Mouse (Mus musculus) embryonic facial prominence, embryonic 13.5 days (tissue): Measurements from ENCODE around the gene St6galnac5. TPM values are rescaled to one million over a fixed set of nuclear protein-coding genes. Genes with fewer than 3 reads are reported as not detected.

Experiments
- ATAC-seq: fragments of 200-750 bp; cut with Nextera tagmentation; 2 replicates; pipeline ENCODE4 v1.8.0; 2017; ENCODE audit warnings: low read depth; ENCODE audit not compliant: insufficient number of reproducible peaks, insufficient read depth, low FRiP score, low TSS enrichment
- H3K27ac ChIP-seq: fragments of 300-500 bp; sonication (generic); 2 replicates; pipeline ENCODE4 v1.5.1; 2015; ENCODE audit warnings: moderate library complexity, mild to moderate bottlenecking, inconsistent platforms
- H3K27me3 ChIP-seq: fragments of 300-500 bp; sonication (generic); 2 replicates; pipeline ENCODE4 v1.6.1; 2015; ENCODE audit warnings: mild to moderate bottlenecking, inconsistent platforms
- H3K36me3 ChIP-seq: fragments of 300-500 bp; sonication (generic); 2 replicates; pipeline ENCODE4 v1.6.1; 2015; ENCODE audit warnings: mild to moderate bottlenecking, inconsistent platforms
- H3K4me1 ChIP-seq: fragments of 300-500 bp; sonication (generic); 2 replicates; pipeline ENCODE4 v1.6.1; 2015; ENCODE audit warnings: inconsistent platforms
- H3K4me2 ChIP-seq: fragments of 300-500 bp; sonication (generic); 2 replicates; pipeline ENCODE4 v1.6.1; 2015; ENCODE audit warnings: moderate library complexity, mild to moderate bottlenecking, inconsistent platforms
- H3K4me3 ChIP-seq: fragments of 300-500 bp; sonication (generic); 2 replicates; pipeline ENCODE4 v1.5.1; 2015; ENCODE audit warnings: mild to moderate bottlenecking, inconsistent platforms
- H3K9ac ChIP-seq: fragments of 300-500 bp; sonication (generic); 2 replicates; pipeline ENCODE4 v1.6.1; 2015; ENCODE audit warnings: mild to moderate bottlenecking, inconsistent platforms
- H3K9me3 ChIP-seq: fragments of 300-500 bp; sonication (generic); 2 replicates; pipeline ENCODE4 v1.6.1; 2016; ENCODE audit warnings: inconsistent platforms
- WGBS: fragments of 180-500 bp; shearing (Covaris S2); methylation state at CpG from one replicate; pipeline ENCODE4 v1.1.7; 2015; ENCODE audit warnings: mixed read lengths; 5-methylcytosine and 5-hydroxymethylcytosine counted together
- polyA plus RNA-seq: library from polyadenylated mRNA; unstranded; fragments of >200 nt; fragmentation: Nextera tagmentation; extraction: Ambion mirVana; gene quantifications from 2 replicates; pipeline ENCODE4 v1.2.1, GENCODE M21; 2015

The St6galnac5 gene
- polyA plus RNA-seq, 1 experiment from 2014 or later: 3.1 TPM

- Histone ChIP-seq H3K9ac (no peak overlapping the region), H3K4me2 (no peak overlapping the region), H3K4me1 (peaks cover 7% of the 10 kb centered on the region; the same call in 1 of the 2 replicates), H3K27me3 (no peaks in the 10 kb centered on the region), H3K27ac (no peak overlapping the region), H3K9me3 (no peaks in the 10 kb centered on the region), H3K4me3 (no peak overlapping the region), H3K36me3 (no peaks in the 10 kb centered on the region)
- 78% methylated on average over 16 of the region's 16 CpGs for WGBS
- ATAC-seq: no peak
Observed at GRCm38 (mm10) chr3:152776872-152777540, 205.0 kb downstream of the St6galnac5 start.

GRCm38 (mm10) chr3:152776363-152776762, 205.7 kb downstream of the St6galnac5 start:
- ATAC-seq: no peak

GRCm38 (mm10) chr3:152770056-152770455, 212.0 kb downstream of the St6galnac5 start:
- H3K9ac ChIP-seq: no peak overlapping the region
- H3K36me3 ChIP-seq: peaks cover 14% of the 10 kb centered on the region
- no peak overlapping the region for H3K4me2 ChIP-seq
- H3K27me3 ChIP-seq: no peaks in the 10 kb centered on the region
- H3K4me3 ChIP-seq: no peak overlapping the region
- H3K27ac ChIP-seq: no peak overlapping the region
- peaks cover 12% of the 10 kb centered on the region for H3K4me1 ChIP-seq
- ATAC-seq: no peak
- 40% methylated on average over 6 of the region's 6 CpGs for WGBS
- no peaks in the 10 kb centered on the region for H3K9me3 ChIP-seq

More at GRCm38 (mm10) chr3:152776363-152776762, 205.7 kb downstream of the St6galnac5 start:
- Histone ChIP-seq H3K27ac (no peak overlapping the region), H3K4me1 (peaks cover 7% of the 10 kb centered on the region; the same call in 1 of the 2 replicates), H3K9ac (no peak overlapping the region), H3K4me3 (no peak overlapping the region), H3K27me3 (no peaks in the 10 kb centered on the region), H3K36me3 (no peaks in the 10 kb centered on the region), H3K4me2 (no peak overlapping the region), H3K9me3 (no peaks in the 10 kb centered on the region)
- WGBS: 81% methylated on average over 6 of the region's 6 CpGs

GRCm38 (mm10) chr3:152767485-152767884, 214.6 kb downstream of the St6galnac5 start:
- WGBS: 68% methylated on average over 11 of the region's 11 CpGs
- Histone ChIP-seq H3K27ac (0 out of 2 replicates have a peak overlapping the region, but pooled peaks have one; percentile 28), H3K4me2 (no peak overlapping the region), H3K36me3 (peaks cover 14% of the 10 kb centered on the region), H3K4me3 (no peak overlapping the region), H3K27me3 (no peaks in the 10 kb centered on the region), H3K4me1 (peaks cover 22% of the 10 kb centered on the region), H3K9ac (no peak overlapping the region), H3K9me3 (no peaks in the 10 kb centered on the region)
- no peak for ATAC-seq
